Mouse (Mus musculus) intestine, postnatal 0 days (tissue): ENCODE data around the gene Rnf180. TPM values are rescaled to one million over a fixed set of nuclear protein-coding genes. Genes with fewer than 3 reads are reported as not detected.

ENCODE experiments used
- ATAC-seq: fragments of 200-750 bp; cut with Nextera tagmentation; 2 replicates; pipeline ENCODE4 v1.8.0; 2017; ENCODE audit warnings: mild to moderate bottlenecking, moderate TSS enrichment, moderate library complexity
- H3K27ac ChIP-seq: fragments of 300-500 bp; sonication (generic); 2 replicates; pipeline ENCODE4 v1.5.1; 2014; ENCODE audit warnings: mild to moderate bottlenecking, low read depth, low read length, moderate library complexity
- H3K27me3 ChIP-seq: fragments of 300-500 bp; sonication (generic); replicated peaks from 2 replicates; pipeline ENCODE4 v1.6.1; 2014; ENCODE audit warnings: low read length, mixed read lengths; ENCODE audit not compliant: control insufficient read depth, insufficient read depth
- H3K36me3 ChIP-seq: fragments of 300-500 bp; sonication (generic); 2 replicates; pipeline ENCODE4 v1.6.1; 2014; ENCODE audit warnings: mild to moderate bottlenecking, moderate library complexity; ENCODE audit not compliant: control insufficient read depth, insufficient read depth
- H3K4me1 ChIP-seq: fragments of 300-500 bp; sonication (generic); replicated peaks from 2 replicates; pipeline ENCODE4 v1.6.1; 2014; ENCODE audit warnings: antibody characterized with exemption, low read length, mixed read lengths; ENCODE audit not compliant: control insufficient read depth, insufficient read depth
- H3K4me2 ChIP-seq: fragments of 300-500 bp; sonication (generic); replicated peaks from 2 replicates; pipeline ENCODE4 v1.6.1; 2014; ENCODE audit warnings: low read depth, mild to moderate bottlenecking, moderate library complexity
- H3K4me3 ChIP-seq: fragments of 300-500 bp; sonication (generic); 2 replicates; pipeline ENCODE4 v1.5.1; 2014; ENCODE audit warnings: low read depth, low read length
- H3K9ac ChIP-seq: fragments of 300-500 bp; sonication (generic); 2 replicates; pipeline ENCODE4 v1.6.1; 2014; ENCODE audit warnings: mild to moderate bottlenecking, low read depth, low read length
- H3K9me3 ChIP-seq: fragments of 300-500 bp; sonication (generic); 2 replicates; pipeline ENCODE4 v1.6.1; 2016; ENCODE audit warnings: mixed run types; ENCODE audit not compliant: control insufficient read depth
- CTCF ChIP-seq: sonication (generic); IDR thresholded peaks from 2 replicates; pipeline ENCODE4 v1.5.1; 2016; ENCODE audit warnings: low read depth, mild to moderate bottlenecking, control low read depth, antibody characterized with exemption, moderate library complexity
- WGBS: fragments of 180-500 bp; shearing (Covaris S2); extraction: QIAGEN DNeasy Blood & Tissue Kit; methylation state at CpG from one replicate; pipeline ENCODE4 v1.1.7; 2014; 5-methylcytosine and 5-hydroxymethylcytosine counted together
- polyA plus RNA-seq: library from polyadenylated mRNA; unstranded; fragments of >200 nt; fragmentation: Nextera tagmentation; extraction: Ambion mirVana; gene quantifications from 2 replicates; pipeline ENCODE4 v1.2.1, GENCODE M21; 2015

Rnf180 gene
- polyA plus RNA-seq, 1 experiment from 2014 or later: 1.3 TPM

DNA sequence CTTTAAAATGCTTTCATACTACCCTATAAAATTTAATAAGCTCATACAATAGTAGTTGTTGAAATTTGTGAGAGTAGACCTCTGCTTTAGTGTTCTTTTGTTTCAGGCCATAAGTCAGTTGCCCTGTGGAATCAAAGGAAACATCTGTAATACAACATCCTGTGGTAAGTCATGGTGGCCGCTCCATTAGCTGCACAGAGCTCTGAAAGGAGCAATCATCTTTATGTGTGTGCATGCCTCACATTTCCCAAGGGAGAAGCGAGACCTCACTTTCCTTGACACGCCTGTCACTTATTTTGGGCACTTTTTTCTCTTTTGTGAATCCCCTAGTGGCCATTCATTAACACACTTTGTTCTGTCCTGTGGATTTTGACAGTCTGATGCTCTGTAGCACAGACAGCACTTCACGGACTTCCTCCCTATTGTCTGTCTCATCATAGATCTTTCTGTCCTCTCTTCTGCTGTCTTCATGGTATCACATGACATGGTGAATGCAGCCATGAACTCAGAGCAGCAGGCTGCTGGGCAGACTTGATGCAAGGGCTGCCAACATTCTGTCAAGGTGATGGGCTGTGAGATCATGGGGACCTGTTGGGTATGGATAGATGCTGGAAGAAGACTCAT is 146.7 kb downstream of the Rnf180 start:
- 0 out of 2 replicates have a peak, but pooled peaks have one; percentile 8 for TF ChIP-seq CTCF
- Histone ChIP-seq H3K9me3 (no peaks in the 10 kb centered on the region), H3K4me1 (no peaks in the 10 kb centered on the region), H3K27me3 (no peaks in the 10 kb centered on the region), H3K36me3 (no peaks in the 10 kb centered on the region), H3K27ac (no peak overlapping the region), H3K4me3 (no peak overlapping the region), H3K9ac (no peak overlapping the region), H3K4me2 (no peak overlapping the region)
- 70% methylated on average over 4 of the region's 4 CpGs for WGBS
- no peak for ATAC-seq

DNA sequence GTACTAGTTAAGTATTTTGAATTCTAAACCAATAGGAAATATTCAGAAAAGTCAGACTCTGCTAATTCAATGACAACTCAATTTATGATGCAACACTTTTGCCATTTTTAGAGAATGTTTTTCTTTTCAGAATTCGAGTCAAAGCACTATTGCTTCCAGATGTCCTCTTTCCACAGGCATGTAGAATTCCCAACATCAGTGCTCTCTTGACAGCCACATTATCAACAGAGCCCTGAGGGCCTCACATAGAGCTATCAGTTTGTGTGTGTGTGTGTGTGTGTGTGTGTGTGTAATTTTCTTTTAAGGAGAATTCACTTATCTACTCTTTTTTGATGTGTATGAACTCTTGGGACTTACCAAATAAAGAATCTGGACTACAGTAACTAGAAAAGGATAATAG is 147.8 kb downstream of the Rnf180 start:
- Histone ChIP-seq H3K27me3 (no peaks in the 10 kb centered on the region), H3K27ac (no peak overlapping the region), H3K4me2 (no peak overlapping the region), H3K9ac (no peak overlapping the region), H3K4me3 (no peak overlapping the region), H3K36me3 (no peaks in the 10 kb centered on the region), H3K9me3 (no peaks in the 10 kb centered on the region), H3K4me1 (no peaks in the 10 kb centered on the region)
- 62% methylated on average over 1 of the region's 1 CpGs for WGBS
- no peak for TF ChIP-seq CTCF
- no peak for ATAC-seq

DNA sequence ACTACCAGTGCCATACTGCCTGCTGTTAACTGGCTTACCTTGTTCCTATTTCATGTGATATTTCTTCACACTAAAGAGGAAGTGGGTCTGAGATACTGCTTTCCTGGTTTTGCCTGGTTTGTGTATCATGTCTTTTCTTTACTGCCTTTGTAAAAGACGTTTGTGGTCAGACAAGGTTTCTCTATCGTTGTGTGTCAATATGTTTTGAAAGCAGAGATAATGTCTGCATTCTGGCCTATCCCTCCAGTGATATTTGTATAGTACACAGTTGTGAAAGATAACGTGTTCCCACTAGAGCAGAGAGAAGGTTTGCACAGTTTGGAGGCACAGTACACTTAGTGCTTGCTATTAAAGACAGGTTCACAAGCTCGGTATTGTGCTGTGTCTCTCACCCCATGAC is 154.7 kb downstream of the Rnf180 start:
- Histone ChIP-seq H3K4me2 (no peak overlapping the region), H3K9ac (no peak overlapping the region), H3K9me3 (no peaks in the 10 kb centered on the region), H3K4me1 (no peaks in the 10 kb centered on the region), H3K4me3 (no peak overlapping the region), H3K36me3 (no peaks in the 10 kb centered on the region), H3K27ac (no peak overlapping the region), H3K27me3 (no peaks in the 10 kb centered on the region)
- WGBS: 28% methylated on average over 4 of the region's 4 CpGs
- ATAC-seq: peak; percentile 80
- no peak for TF ChIP-seq CTCF

DNA sequence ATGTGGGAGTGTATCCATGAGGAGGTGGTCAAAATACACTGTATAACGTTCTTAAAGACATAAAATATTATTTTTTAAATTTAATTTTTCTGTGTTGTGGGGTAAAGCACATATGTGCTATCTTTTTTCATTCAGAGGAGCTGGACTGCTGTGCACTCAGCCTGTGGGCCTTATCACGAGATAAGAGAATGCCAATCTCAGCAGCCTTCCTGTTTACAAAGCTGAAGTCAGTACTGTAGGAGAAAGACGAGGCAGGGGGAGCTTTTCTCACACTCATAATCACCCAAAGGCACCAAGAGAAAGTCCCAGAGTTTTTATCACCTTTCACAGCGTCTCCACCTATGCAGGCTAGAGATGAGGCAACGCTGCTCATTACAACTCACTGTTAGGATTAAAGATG is 160.2 kb downstream of the Rnf180 start:
- no peak overlapping the region for H3K9ac ChIP-seq
- H3K9me3 ChIP-seq: no peaks in the 10 kb centered on the region
- H3K4me2 ChIP-seq: no peak overlapping the region
- H3K4me3 ChIP-seq: no peak overlapping the region
- no peak for TF ChIP-seq CTCF
- ATAC-seq: no peak
- H3K27ac ChIP-seq: no peak overlapping the region
- 39% methylated on average over 5 of the region's 5 CpGs for WGBS
- no peaks in the 10 kb centered on the region for H3K4me1 ChIP-seq
- H3K27me3 ChIP-seq: no peaks in the 10 kb centered on the region
- no peaks in the 10 kb centered on the region for H3K36me3 ChIP-seq

DNA sequence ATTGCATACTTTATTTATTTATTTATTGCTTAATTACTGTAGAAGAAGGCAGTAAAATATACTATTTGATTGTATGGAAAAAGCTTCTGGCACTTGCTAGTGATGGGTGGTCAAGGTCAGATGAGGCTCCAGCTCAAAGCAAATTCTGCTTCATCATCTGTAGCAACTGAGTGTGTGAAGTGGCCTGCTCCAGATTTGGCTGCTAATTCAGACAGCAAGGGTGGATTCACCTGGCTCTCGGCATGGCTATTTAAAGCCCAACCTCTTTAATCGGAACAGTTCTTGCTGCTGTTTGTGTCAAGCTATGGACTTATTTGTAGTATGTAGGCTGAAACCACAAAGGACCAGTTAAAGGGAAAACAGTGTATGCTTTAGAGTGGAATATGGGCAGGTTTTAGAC is 161.8 kb downstream of the Rnf180 start:
- 77% methylated on average over 2 of the region's 2 CpGs for WGBS
- Histone ChIP-seq H3K4me1 (no peaks in the 10 kb centered on the region), H3K9ac (no peak overlapping the region), H3K4me2 (no peak overlapping the region), H3K27me3 (no peaks in the 10 kb centered on the region), H3K27ac (no peak overlapping the region), H3K36me3 (no peaks in the 10 kb centered on the region), H3K9me3 (no peaks in the 10 kb centered on the region), H3K4me3 (no peak overlapping the region)
- no peak for TF ChIP-seq CTCF
- peak; percentile 44; the same call in 1 of the 2 replicates for ATAC-seq

DNA sequence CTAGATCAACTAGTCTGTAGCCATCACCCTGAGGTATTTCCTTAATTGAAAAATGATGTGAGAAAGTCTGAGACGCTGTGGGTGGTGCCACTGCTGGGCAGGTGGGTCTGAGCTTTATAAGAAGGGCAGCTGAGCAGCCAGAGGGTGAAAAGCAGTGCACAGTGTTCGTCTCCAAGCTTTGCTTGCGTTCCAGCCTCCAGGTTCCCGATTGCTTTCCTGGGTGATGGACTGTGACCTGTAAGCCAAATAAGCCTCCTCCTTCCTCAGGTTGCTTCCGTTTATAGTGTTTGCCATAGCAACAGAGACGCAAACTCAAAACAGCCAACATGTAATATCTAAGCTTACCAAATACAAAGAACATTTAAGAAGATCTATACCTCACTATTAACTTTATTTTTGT is 162.2 kb downstream of the Rnf180 start:
- no peak overlapping the region for H3K27ac ChIP-seq
- H3K36me3 ChIP-seq: no peaks in the 10 kb centered on the region
- no peaks in the 10 kb centered on the region for H3K4me1 ChIP-seq
- H3K4me3 ChIP-seq: no peak overlapping the region
- ATAC-seq: peak; percentile 95
- no peak for TF ChIP-seq CTCF
- peak overlapping the region; percentile 13; the same call in 1 of the 2 replicates for H3K4me2 ChIP-seq
- no peaks in the 10 kb centered on the region for H3K27me3 ChIP-seq
- no peak overlapping the region for H3K9ac ChIP-seq
- H3K9me3 ChIP-seq: no peaks in the 10 kb centered on the region
- WGBS: 33% methylated on average over 6 of the region's 6 CpGs

DNA sequence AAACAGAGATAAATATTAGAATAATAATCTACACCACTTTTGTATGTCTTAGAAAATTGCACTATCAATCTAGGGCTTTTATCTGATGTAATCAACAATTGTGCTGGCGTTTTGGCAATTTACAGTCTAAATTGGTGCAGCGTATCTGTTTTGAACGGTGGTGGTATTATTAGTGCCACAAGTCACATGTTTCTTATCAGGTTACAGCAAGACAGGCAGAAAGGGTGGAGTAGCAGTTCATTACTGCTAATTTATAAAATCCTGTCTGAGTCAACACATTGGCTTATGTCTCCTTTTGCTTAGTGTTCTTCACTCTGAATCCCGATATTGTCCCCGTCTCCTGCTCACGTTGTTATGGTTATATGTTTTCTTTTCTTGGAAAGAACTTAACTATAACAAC is 164.5 kb downstream of the Rnf180 start:
- no peaks in the 10 kb centered on the region for H3K36me3 ChIP-seq
- 59% methylated on average over 6 of the region's 6 CpGs for WGBS

More for the DNA sequence above, 164.5 kb downstream of the Rnf180 start:
- no peaks in the 10 kb centered on the region for H3K9me3 ChIP-seq
- H3K4me1 ChIP-seq: no peaks in the 10 kb centered on the region
- no peak overlapping the region for H3K4me2 ChIP-seq
- no peaks in the 10 kb centered on the region for H3K27me3 ChIP-seq
- H3K27ac ChIP-seq: no peak overlapping the region
- no peak for ATAC-seq
- TF ChIP-seq CTCF: no peak
- H3K4me3 ChIP-seq: no peak overlapping the region
- no peak overlapping the region for H3K9ac ChIP-seq
